Mouse (Mus musculus): Measurements from ENCODE around the gene Olfr141. TPM values are rescaled to one million over a fixed set of nuclear protein-coding genes. Genes with fewer than 3 reads are reported as not detected.

Olfr141 gene
- not detected in 4 replicates for total RNA-seq (2023)

DNA sequence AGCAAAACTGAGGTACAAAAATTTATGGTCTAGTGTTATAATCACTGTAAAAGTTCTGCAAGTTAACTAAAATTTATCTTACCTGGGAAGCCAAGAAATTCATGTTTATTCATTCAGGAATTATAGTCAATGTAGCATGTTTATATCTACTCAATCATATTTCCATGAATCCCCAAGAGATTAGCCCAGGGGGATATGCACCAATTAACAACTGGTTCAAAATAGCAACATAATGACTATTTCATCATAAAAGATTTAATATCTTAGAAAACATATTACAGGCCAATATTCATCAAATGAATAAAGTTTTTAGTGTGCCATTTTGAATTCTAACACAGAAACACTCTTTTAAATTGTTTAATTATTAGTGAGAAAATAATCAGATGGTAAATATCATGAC is at the start of gene Olfr141:
TSS of gene Olfr141 (minus strand) at position 101 of the 400 bp plus-strand sequence.

DNA sequence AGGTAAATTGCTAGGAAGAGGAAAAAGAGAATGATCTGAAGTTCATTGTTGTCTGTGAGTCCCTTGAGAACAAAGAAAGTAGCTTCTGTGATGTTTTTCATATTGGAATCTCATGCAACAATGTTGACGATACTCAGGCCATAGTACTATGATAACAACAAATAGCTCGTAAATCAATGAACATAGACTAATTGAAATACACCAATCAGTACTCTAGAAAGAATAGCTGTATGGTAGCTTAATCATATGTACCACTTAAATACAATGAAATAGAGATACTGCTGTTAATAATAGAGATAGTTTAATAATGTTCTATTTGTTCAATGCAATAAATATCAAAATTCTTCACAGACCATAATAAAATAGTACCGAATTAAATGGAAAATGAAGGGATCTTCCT is 41.8 kb upstream of the Olfr141 start, which contains the start of gene Olfr1095:
TSS of gene Olfr1095 (minus strand) at position 101 of the 400 bp plus-strand sequence.

DNA sequence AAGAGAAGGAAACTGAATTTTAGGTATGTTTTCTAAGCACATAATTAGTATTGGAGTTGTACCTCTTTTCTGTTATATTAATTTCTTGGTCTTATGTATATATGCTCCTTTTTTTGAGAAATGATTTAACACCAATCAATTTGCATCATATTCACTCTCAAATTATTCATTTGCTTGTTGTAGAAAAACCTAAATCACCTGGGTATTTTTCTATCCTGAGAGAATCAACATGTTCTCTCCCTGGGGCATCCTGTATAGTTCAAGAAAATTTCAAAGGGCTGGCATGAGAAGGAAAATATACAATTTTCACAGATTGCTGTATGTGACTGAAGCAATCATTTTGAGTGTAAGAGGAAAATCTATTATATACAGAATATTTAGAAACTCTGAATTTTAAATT is 14.5 kb upstream of the Olfr141 start, which contains the start of gene Olfr1094:
TSS of gene Olfr1094 (plus strand) at position 301 of the 400 bp plus-strand sequence.

DNA sequence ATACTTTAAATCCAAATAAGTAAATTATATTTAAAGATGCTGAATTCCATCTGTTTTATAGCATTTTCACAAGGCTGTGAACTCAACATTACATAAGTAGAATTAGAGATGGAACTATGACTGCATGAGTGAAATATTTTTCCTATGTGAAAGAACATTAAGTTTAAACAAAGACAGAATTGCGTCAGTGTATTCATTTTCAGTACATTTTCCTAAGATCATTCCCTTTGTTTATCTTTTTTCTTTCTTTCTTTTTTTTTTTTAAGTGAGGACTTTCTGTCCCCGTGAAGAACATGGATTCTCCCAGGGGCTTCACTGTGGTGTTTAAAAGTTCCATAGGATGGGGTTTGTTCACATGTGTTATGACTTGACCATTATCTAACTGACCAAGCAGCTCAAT is 27.6 kb downstream of the Olfr141 start, which contains the start of gene Olfr1093:
TSS of gene Olfr1093 (plus strand) at position 301 of the 400 bp plus-strand sequence.

DNA sequence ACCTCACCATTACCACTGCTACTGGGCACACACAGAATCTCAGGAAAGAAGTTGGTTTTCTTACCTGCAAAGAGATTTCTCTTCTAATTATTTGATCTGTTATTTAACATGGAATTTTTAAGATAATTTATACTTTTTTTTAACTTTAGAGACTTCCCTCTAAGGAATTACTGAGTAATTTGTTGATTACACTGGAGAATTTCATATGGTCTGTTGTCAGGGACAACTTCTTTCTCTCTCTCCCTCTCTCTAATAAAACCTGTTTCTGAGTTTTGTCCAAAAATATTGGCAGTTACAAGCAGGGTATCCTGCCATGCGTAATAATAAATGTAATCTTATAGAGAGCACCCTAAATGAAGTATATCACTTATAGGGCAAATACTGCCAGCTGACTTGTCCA is 50.9 kb downstream of the Olfr141 start, which contains the start of gene Olfr1090:
TSS of gene Olfr1090 (minus strand) at position 101 of the 400 bp plus-strand sequence.

Other genes with a start within 250 kb of the Olfr141 start
- gene Olfr1082, start 211.1 kb downstream of the Olfr141 start, total RNA-seq (2023) = not detected in 4 replicates
- not detected in 4 replicates for gene Olfr1084, start 170.3 kb downstream of the Olfr141 start, total RNA-seq (2023)
- gene Olfr1085, start 148.0 kb downstream of the Olfr141 start, total RNA-seq (2023) = not detected in 4 replicates
- not detected in 4 replicates for gene Olfr1086, start 129.9 kb downstream of the Olfr141 start, total RNA-seq (2023)
- not detected in 4 replicates for gene Olfr1087, start 111.6 kb downstream of the Olfr141 start, total RNA-seq (2023)
- gene Olfr1089, start 76.3 kb downstream of the Olfr141 start, total RNA-seq (2023) = not detected in 4 replicates
- not detected in 4 replicates for gene Olfr1090, start 51.0 kb downstream of the Olfr141 start, total RNA-seq (2023)
- not detected in 4 replicates for gene Olfr1093, start 27.5 kb downstream of the Olfr141 start, total RNA-seq (2023)
- not detected in 4 replicates for gene Olfr1094, start 14.6 kb upstream of the Olfr141 start, total RNA-seq (2023)
- gene Olfr1095, start 41.7 kb upstream of the Olfr141 start, total RNA-seq (2023) = not detected in 4 replicates
- not detected in 4 replicates for gene Gm13723, start 64.8 kb upstream of the Olfr141 start, total RNA-seq (2023)
- gene Olfr1097, start 82.2 kb upstream of the Olfr141 start, total RNA-seq (2023) = not detected in 4 replicates
- not detected in 4 replicates for gene Olfr1098, start 114.5 kb upstream of the Olfr141 start, total RNA-seq (2023)
- not detected in 4 replicates for gene Olfr1099, start 150.7 kb upstream of the Olfr141 start, total RNA-seq (2023)
- gene Olfr1100, start 169.9 kb upstream of the Olfr141 start, total RNA-seq (2023) = not detected in 4 replicates
- not detected in 4 replicates for gene Olfr1101, start 181.2 kb upstream of the Olfr141 start, total RNA-seq (2023)
- not detected in 4 replicates for gene Olfr1102, start 188.4 kb upstream of the Olfr141 start, total RNA-seq (2023)
- not detected in 4 replicates for gene Olfr1104, start 217.1 kb upstream of the Olfr141 start, total RNA-seq (2023)
- not detected in 4 replicates for gene Olfr1105, start 226.5 kb upstream of the Olfr141 start, total RNA-seq (2023)
- gene Olfr1106, start 242.3 kb upstream of the Olfr141 start, total RNA-seq (2023) = not detected in 4 replicates